Mouse (Mus musculus): ENCODE measurements around the gene Adgrg1.

- TF ChIP-seq POLR2A (IDR thresholded peaks at IDR 0.05; ENCODE audit: borderline replicate concordance, low read depth, low read length) (no peak), CTCF (IDR thresholded peaks at IDR 0.05; ENCODE audit: low read depth, low read length) (no peak)
Observed at GRCm38 (mm10) chr8:94997857-94998243, 23.3 kb downstream of the Adgrg1 start.

All from bone marrow macrophage, adult 2 months (primary cell).